Mouse (Mus musculus) left cerebral cortex, adult 8-10 months (tissue): ENCODE data around the gene Epsti1. TPM values are rescaled to one million over a fixed set of nuclear protein-coding genes. Genes with fewer than 3 reads are reported as not detected.

Experiments used
- DNase-seq, 2 experiments: peaks; one replicate each; pipeline ENCODE4 v3.0.0; 2022; ENCODE audit warnings: low spot score in 2 of 2
- total RNA-seq, 4 experiments: library from RNA; stranded (reverse); gene quantifications; 2 replicates each; pipeline ENCODE4 v1.2.4; 2022

The Epsti1 gene
- total RNA-seq, 4 experiments from 2014 or later: 0.23 to 1.2 (median 0.59) TPM; not detected in 1

DNA sequence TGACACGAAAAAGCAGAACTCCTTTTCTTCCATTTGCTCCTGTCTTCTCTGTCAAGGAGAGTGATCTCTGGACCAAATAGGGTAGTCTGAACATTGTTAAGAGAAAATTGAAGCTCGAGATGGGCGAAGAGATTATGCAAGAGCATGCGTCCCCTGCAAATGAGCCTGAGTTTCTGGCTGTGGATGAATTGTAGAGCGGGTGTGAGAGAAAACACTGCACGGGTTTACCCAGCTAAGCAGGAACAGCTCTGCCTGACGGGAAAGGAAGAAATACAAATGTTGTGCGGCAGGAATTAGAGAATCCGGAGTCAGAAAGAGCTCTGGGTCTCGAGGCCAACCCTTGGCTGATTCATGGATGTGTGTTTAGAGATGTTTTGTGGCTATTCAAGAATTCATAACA is 107.8 kb downstream of the Epsti1 start:
- DNase-seq: no peak

DNA sequence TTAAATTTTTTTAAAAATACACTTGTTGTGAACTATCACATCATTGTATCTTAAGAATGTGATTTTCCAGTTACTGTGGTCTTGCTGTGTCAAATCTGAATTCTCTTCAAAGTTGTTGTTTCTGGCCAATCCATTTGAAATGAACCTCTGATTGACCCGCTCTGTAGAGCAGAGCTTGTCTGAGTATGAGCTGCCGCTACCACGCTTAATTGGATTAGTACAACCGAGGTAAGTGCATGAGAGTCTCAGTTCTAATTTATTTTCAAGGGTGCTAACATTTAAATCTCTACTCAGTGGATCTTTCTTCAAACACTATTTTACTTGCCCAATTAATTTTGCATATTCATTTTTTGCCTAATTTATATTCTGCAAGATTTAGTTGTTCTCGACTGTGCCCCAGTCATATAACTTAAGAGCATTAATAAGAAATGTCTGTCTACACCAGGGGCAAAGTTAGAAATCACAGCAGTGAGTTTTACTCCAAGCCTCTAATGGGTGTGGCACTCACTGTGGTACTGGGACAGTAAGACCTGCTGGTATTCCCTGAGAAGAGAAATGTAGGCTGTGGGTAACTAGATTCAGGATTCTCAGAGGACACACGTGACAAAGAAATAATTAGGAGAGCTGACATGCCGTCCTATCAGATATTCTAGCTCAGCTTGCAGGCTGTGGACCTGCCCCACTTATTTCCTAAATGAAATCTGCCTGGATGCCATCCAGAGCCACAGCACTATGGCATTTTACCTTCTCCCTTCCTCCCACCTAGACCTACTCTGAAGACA is 111.7 kb downstream of the Epsti1 start:
- DNase-seq: no peak

DNA sequence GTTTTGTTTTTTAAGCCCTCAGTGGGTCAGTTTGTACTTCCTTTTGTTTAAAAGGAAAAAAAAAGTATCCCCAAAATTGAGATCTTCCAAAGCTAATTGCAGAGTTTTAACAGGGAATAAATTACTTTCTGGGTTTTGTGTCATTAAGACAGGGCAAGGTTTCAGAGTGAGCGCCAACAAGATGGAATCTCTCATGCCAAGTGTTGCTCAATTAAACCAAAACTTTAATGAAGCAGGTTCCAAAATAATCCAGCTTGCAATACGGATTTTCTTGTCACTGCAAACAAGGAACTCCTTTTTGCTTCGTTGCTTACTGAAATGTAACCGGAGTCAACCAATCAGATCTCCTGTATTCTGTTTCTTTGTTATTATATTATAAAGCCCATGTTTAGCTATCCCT is 112.4 kb downstream of the Epsti1 start:
- DNase-seq: no peak

DNA sequence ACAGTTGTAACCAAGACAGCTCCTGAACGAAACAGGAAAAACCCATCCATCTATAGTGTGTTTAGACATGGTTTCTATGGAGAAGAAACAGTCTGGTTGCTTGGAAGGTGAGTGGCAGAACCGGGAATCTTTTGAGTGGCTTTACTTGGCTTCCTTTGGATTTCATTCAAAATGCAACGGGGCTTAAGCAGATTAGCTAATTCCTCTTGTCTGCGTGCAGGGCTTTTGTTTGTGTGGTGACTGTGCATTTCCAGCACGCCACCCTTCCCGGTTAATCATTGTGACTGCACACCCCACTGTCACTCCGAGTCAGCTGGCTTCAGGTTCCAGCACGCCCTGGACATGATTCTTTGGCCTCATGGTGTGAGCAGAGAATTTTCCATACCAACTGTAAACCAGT is 115.9 kb downstream of the Epsti1 start:
- DNase-seq: no peak

DNA sequence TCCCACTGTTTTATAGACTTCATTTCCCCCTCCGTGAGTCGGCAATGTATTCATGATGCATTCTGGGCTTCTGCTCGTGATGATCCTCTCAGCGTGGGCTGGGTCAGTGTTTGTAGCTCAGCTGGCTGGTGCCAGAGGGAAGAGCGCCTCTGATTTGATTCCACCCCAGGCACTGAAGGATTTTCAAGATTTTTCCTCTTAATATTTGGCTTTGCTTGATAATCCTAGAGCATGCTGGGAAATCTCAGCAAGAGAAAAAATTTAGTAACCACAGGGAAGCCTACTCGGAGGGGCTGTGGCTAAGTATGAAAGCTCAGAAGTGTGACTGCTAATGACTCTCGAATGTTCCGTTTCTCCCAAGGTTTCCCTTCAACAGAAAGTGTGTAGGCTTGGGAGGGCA is 134.8 kb downstream of the Epsti1 start:
- no peak for DNase-seq

DNA sequence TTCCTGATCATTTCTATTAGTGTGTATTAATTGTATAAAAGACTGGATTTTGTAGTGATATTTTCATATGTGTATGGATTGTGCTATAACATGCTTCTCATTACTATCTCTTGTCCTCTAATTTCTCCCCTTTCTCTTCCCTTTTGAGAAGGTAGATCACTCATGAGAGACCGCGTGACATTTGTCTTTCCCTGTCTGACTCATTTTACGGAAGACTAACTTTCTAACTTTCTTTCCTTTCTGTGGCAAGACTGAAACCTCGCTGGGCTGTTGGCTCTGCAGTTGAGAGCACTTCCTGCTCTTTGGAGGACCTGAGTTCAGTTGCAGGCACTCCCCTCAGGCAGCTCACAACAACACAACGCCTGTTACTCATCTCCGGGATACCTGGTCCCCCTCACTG is 136.6 kb downstream of the Epsti1 start:
- DNase-seq: no peak

DNA sequence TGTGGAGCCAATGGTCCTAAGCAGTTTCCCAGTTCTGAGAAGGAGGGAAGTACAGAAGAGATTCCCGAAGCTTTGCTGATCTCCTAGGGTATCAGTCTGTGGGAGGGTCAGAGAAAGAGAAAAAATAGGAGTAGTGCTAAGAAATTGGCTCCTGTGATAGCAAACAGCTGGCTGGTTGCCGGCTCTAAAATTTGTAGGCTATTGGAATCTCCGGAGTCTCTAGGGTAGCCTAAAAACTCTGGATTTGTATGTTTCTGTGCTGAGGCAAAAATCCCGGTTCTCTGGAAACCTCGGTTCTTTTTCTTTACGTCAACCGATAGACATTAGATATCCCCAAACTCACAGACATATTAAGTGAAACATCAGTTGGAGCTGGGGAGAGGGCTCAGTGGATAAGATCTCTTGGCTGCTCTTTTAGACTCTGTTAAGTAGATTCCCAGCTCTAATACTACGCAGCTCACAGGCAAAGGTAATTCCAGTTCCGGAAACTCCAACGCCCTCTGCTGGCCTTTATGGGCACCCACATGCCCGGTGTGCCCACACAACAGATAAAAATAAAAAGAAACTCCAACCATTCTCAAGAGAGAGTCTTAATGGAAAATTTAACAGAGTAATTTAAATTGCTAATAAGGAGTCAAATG is 138.0 kb downstream of the Epsti1 start:
- no peak for DNase-seq

DNA sequence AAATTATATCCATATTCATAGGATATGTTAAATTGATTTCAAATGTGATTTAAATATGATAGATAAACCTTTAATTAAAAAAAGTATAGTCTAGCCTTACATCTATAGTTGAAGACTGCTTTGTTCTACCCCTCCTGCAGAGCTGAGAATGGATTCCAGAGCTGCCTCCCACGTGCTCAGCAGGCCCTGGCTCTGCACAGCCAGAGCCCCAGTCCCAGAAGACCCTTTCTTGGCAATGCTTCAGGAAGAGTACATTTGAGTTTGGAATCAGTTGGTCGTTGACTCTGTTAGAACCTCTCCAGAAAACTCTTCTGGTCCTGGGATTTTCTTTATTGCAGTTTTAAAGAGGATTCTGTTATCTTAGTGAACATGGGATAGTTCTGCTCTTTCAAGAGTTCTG is 139.0 kb downstream of the Epsti1 start:
- no peak for DNase-seq

DNA sequence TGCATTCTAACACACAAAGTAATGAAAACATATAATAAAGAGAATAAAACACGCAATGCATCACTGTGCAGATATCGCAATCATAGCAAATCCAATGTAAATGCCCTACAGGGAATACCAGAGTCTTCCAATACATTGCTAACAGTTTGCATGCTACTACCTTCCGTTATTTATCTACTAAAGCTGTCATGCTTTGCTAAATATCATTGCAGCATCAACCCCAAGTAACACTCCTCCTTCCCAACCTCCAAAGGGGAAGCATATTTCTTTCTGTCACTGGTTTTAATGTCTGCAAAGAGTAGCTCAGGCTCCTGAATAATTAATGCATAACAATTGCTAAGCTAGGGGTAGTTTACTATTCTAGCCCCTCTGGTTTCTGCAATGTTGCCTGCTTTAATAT is 144.2 kb downstream of the Epsti1 start:
- DNase-seq: no peak

DNA sequence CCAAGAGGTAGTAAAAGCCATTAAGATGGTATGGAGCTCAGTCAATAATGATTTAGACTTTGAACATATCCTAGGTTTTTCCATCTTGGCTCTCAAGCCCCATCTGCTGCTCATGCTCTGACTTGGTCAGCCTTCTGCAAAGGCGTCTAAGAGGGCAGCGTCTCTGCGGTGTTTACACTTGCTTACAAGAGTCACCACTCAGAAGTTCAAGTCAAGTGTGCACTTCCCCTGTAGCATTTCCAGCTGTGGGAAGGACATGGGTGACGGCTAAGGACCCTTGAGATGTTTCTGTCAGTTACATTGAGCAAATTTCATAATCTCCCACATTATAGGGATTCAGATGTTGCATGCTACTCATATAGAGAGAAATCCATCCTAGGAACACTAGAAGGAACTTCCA is 144.6 kb downstream of the Epsti1 start:
- no peak for DNase-seq

Other genes with a start within 250 kb of the Epsti1 start
- 10 to 100 TPM; 61.9 to 93.7 (median 76.7) TPM for gene Dnajc15, start 29.1 kb upstream of the Epsti1 start, total RNA-seq
- under 1 TPM; 0.32 to 0.84 (median 0.47) TPM for gene Fam216b, start 184.8 kb downstream of the Epsti1 start, total RNA-seq